Mouse (Mus musculus) thymus, adult 2 months (tissue): ENCODE results near the gene Lbx2. TPM values are rescaled to one million over a fixed set of nuclear protein-coding genes. Genes with fewer than 3 reads are reported as not detected.

Source experiments
- DNase-seq: peaks from one replicate; pipeline ENCODE4 v3.0.0; 2021
- H3K27ac ChIP-seq: fragments of 200-500 bp; 2 replicates; pipeline ENCODE4 v1.5.1; 2012; ENCODE audit warnings: low read length, control low read depth; ENCODE audit not compliant: control insufficient read depth, insufficient read depth
- H3K27me3 ChIP-seq: fragments of 200-500 bp; 2 replicates; pipeline ENCODE4 v1.6.1; 2012; ENCODE audit warnings: mild to moderate bottlenecking, low read length, moderate library complexity, mixed read lengths; ENCODE audit not compliant: control insufficient read depth, insufficient read depth
- H3K36me3 ChIP-seq: fragments of 200-500 bp; 2 replicates; pipeline ENCODE4 v1.6.1; 2012; ENCODE audit warnings: mild to moderate bottlenecking, low read length, moderate library complexity; ENCODE audit not compliant: control insufficient read depth, insufficient read depth
- H3K4me1 ChIP-seq: fragments of 200-500 bp; replicated peaks from 2 replicates; pipeline ENCODE4 v1.6.1; 2012; ENCODE audit warnings: low read length; ENCODE audit not compliant: control insufficient read depth, insufficient read depth
- H3K4me3 ChIP-seq: fragments of 200-500 bp; 2 replicates; pipeline ENCODE4 v1.5.1; 2012; ENCODE audit warnings: mild to moderate bottlenecking, low read length, control low read depth, moderate library complexity; ENCODE audit not compliant: control insufficient read depth, insufficient read depth
- CTCF ChIP-seq: fragments of 200-500 bp; IDR thresholded peaks from 2 replicates; pipeline ENCODE4 v1.5.1; 2012; ENCODE audit warnings: mild to moderate bottlenecking, control low read depth, low read length, moderate library complexity, borderline replicate concordance; ENCODE audit not compliant: control insufficient read depth, poor library complexity, insufficient read depth; ENCODE audit errors: extremely low read depth
- POLR2A ChIP-seq: fragments of 200-500 bp; IDR thresholded peaks from 2 replicates; pipeline ENCODE4 v1.6.1; 2012; ENCODE audit warnings: mild to moderate bottlenecking, low read length, control low read depth, moderate library complexity; ENCODE audit not compliant: control insufficient read depth, poor library complexity, insufficient read depth; ENCODE audit errors: extremely low read depth
- WGBS: fragments of 180-500 bp; shearing (Covaris S2); methylation state at CpG from one replicate; pipeline ENCODE4 v1.1.7; 2018; 5-methylcytosine and 5-hydroxymethylcytosine counted together
- polyA plus RNA-seq: library from polyadenylated mRNA; depleted of rRNA; stranded (reverse); fragments of >200 nt; gene quantifications from 2 replicates; pipeline ENCODE4 v1.2.3, GENCODE M21; 2012

Gene Lbx2
- polyA plus RNA-seq, 1 experiment: 2.1 TPM

DNA sequence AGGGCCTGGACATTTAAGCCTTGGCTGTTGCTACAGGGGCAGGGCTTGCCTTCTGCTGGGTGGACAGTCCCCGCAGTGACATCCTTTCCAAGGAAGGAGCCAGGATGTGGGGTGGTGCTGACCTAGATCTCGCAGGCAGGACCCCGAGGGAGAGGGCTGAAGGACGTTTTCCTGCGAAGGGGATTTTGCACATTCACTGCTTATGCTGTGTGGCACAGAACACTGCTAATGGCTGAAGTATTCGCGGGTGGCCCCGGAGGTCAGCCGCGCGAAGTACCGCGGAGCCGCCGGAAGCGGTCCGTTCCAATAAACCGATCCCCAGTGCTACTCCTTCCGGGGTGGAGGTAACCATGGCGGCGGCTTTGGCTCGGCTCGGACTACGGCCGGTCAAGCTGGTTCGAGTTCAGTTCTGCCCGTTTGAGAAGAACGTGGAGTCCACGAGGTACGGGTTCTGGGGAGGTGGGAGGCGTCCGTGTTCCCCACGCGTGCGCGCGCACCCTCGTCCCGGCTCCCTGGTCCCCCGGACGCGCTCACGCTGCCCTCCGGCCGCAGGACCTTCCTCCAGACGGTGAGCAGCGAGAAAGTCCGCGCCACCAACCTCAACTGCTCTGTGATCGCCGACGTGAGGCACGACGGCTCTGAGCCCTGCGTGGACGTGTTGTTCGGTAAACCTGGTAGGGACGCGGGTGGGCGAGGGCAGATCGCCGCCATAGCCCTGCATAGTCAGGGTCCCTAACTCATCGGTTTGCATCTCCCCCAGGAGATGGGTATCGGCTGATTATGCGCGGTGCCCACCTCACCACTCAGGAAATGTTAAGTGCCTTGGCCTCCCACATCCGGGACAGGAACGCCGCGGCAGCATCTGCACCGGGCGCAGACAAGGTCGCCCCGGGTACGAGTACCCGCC is 22.8 kb downstream of the Lbx2 start, which contains the start of gene Mrpl53:
TSS of gene Mrpl53 (plus strand) at position 279 of the 907 bp plus-strand sequence.
- Histone ChIP-seq H3K4me1 (peaks cover 10% of the 10 kb centered on the region), H3K27ac (peak within 1 kb of the TSS; percentile 77), H3K27me3 (no peaks in the 10 kb centered on the region), H3K36me3 (no peaks in the 10 kb centered on the region), H3K4me3 (peak within 1 kb of the TSS; percentile 99)
- WGBS: under 1% methylated on average over 76 of the region's 76 CpGs
- peak; percentile 66 for DNase-seq
- peak; percentile 62 for TF ChIP-seq POLR2A
- peak; percentile 24; the same call in 1 of the 2 replicates for TF ChIP-seq CTCF

DNA sequence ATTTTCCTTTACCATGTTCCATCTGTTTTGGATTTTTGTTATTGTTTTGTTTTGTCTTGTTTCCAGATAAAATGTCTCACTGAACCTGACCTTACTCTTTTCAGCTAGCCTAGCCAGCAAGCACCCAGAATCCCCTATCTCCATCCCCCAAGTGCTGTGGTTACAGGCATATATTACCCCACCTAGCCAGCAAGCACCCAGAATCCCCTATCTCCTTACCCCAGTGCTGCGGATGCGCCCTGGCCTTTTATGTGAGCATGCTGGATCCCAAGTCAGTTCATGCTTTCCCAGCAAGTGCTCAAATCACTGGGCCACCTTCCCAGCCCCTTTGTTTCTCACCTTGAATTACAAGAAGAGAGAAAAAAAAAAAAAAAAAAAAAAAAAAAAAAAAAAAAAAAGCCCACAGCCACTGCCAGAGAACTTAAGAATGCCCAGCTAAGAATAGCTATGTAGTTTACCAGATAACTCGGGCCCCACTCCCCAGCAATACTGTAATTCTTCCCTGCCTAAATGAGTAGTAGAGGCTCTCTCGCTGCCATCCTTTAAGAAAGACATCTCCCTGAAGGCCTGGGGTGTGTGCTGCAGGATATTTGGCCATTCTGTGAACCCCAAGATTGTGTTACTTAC is 25.5 kb downstream of the Lbx2 start:
- WGBS: 92% methylated on average over 4 of the region's 4 CpGs
- no peaks in the 10 kb centered on the region for H3K36me3 ChIP-seq
- peaks cover 18% of the 10 kb centered on the region for H3K4me1 ChIP-seq
- no peak overlapping the region for H3K4me3 ChIP-seq
- H3K27me3 ChIP-seq: no peaks in the 10 kb centered on the region
- no peak overlapping the region for H3K27ac ChIP-seq
- no peak for DNase-seq
- TF ChIP-seq CTCF (no peak), POLR2A (no peak)

DNA sequence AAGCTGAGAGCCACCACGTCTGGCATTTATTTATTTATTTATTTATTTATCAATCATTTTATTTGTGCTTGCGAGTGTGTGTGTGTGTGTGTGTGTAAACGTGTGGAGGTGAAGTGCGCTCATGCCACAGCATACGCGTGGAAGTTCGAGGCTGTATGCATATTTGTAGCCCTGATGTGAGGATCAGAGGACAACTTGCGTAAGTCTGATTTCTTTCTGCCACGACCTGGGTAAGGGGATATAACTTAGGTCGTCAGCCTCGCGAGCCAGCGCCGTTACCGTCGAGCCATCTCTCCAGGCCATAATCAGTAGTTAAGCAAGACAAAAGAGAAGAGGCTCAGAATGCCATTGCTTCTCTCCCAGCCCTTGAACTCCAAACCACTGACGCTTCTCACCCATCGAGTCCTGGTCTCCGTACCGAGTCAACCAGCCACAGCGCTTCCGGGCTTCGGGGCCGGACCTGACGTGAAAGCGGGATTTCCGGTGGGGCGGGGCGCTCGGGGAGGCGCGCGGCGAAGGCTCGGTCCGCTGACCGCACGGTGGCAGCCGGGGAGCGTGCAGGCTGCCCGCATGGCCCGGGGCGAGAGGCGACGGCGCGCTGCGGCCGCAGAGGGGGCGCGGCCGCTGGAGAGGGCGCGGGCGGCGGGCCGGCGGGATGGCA is 29.0 kb downstream of the Lbx2 start, which contains the start of gene Mogs:
TSS of gene Mogs (plus strand) at position 486 of the 661 bp plus-strand sequence.
- Histone ChIP-seq H3K4me1 (peaks cover 22% of the 10 kb centered on the region), H3K27ac (peak within 1 kb of the TSS; percentile 83), H3K4me3 (peak within 1 kb of the TSS; percentile 84), H3K36me3 (no peaks in the 10 kb centered on the region), H3K27me3 (no peaks in the 10 kb centered on the region)
- TF ChIP-seq POLR2A (peak; percentile 97), CTCF (peak; percentile 34; the same call in 1 of the 2 replicates)
- under 1% methylated on average over 56 of the region's 58 CpGs for WGBS
- peak; percentile 94 for DNase-seq

DNA sequence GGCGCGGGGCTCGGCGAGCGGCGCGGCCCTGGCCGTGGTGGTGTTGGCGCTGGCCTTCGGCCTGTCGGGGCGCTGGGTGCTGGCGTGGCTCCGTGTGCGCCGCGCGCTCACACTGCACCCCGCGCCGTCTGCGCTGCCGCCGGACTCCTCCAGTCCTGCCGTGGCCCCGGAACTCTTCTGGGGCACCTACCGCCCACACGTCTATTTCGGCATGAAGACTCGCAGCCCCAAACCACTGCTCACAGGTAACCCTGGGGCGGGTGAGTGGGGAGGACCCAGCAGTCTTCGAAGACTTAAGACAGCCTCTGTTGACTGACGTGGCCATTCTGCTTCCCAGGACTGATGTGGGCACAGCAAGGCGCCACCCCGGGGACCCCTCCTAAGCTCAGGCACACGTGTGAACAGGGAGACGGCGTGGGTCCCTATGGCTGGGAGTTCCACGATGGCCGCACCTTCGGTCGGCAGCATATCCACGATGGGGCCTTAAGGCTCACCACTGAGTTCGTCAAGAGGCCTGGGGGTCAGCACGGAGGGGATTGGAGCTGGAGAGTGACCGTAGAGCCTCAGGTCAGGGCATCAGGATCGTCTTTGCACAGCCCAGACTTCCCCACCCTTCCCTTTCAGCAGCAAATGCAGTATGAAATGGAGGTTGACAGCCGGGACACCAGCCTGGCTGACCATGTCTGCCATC is 29.7 kb downstream of the Lbx2 start:
- DNase-seq: peak; percentile 42
- H3K36me3 ChIP-seq: no peaks in the 10 kb centered on the region
- peak overlapping the region; percentile 84 for H3K4me3 ChIP-seq
- TF ChIP-seq CTCF (no peak), POLR2A (no peak)
- no peak overlapping the region for H3K27ac ChIP-seq
- H3K27me3 ChIP-seq: no peaks in the 10 kb centered on the region
- WGBS: 2% methylated on average over 45 of the region's 48 CpGs
- peaks cover 27% of the 10 kb centered on the region for H3K4me1 ChIP-seq

DNA sequence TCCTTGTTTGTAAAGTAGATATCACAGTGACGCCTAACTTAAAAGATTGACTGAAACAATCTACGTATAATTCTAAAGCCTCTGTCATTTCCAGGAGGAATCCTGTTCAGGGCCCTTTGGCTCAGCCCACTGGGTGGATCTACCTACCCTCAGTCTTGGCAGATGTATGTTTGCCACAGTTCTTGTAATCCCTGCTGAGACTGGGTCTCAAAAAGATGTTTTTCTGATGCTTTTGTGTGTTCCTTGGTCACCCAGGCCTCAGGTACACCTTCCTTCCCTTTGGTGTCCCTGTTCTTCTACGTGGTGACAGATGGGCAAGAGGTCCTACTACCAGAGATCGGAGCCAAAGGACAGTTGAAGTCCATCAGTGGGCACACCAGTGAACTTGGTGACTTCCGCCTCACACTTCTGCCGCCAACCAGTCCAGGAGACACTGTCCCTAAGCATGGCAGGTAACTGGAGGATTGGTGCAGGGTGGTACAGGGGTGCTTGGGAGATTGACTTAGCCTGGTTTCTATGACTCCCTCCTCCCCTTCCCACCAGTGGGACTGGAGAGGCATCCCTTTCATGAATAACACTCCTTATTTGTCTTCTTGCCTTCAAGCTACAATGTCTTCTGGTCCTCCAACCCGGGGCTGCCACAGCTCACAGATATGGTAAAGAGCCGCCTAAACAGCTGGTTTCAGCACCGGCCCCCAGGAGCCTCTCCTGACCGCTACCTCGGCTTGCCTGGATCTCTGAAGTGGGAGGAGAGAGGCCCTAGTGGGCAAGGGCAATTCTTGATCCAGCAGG is 30.4 kb downstream of the Lbx2 start:
- Histone ChIP-seq H3K27me3 (no peaks in the 10 kb centered on the region), H3K4me3 (no peak overlapping the region), H3K4me1 (peaks cover 28% of the 10 kb centered on the region), H3K36me3 (no peaks in the 10 kb centered on the region), H3K27ac (no peak overlapping the region)
- DNase-seq: no peak
- TF ChIP-seq POLR2A (no peak), CTCF (no peak)
- 89% methylated on average over 11 of the region's 11 CpGs for WGBS

DNA sequence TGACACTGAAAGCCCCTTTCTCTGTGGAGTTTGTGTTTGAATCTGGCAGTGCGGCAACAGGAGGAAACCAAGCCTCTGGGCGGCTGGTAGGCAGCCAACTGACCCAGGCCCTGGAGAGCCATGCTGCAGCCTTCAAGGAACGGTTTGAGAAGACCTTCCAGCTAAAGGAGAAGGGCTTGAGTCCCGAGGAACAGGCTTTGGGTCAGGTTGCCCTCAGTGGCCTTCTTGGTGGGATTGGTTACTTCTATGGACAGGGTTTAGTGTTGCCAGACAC is 30.9 kb downstream of the Lbx2 start:
- WGBS: 93% methylated on average over 4 of the region's 4 CpGs
- TF ChIP-seq POLR2A (no peak), CTCF (no peak)
- Histone ChIP-seq H3K4me1 (peaks cover 29% of the 10 kb centered on the region), H3K27me3 (no peaks in the 10 kb centered on the region), H3K27ac (no peak overlapping the region), H3K4me3 (no peak overlapping the region), H3K36me3 (no peaks in the 10 kb centered on the region)
- DNase-seq: no peak
